Mouse (Mus musculus) megakaryocyte, adult 5-6 weeks (primary cell): ENCODE results near the gene Elane. TPM values are rescaled to one million over a fixed set of nuclear protein-coding genes. Genes with fewer than 3 reads are reported as not detected.

Source experiments
- ATAC-seq: 2 replicates; pipeline ENCODE4 v1.8.0; 2016; ENCODE audit warnings: mild to moderate bottlenecking, inconsistent platforms; ENCODE audit not compliant: poor library complexity, severe bottlenecking
- total RNA-seq, 2 experiments: library from RNA; stranded (forward) in 1 of 2; stranded (reverse) in 1 of 2; fragments of 153-499, 151-499 nt in 1 of 2; fragments of 221-1000, 200-1000 nt in 1 of 2; gene quantifications; 2 replicates each; pipeline versions ENCODE4 v1.2.3 to v1.2.4; 2015 to 2017

The Elane gene
- total RNA-seq, 2 experiments from 2014 or later = 164 to 366 TPM

DNA sequence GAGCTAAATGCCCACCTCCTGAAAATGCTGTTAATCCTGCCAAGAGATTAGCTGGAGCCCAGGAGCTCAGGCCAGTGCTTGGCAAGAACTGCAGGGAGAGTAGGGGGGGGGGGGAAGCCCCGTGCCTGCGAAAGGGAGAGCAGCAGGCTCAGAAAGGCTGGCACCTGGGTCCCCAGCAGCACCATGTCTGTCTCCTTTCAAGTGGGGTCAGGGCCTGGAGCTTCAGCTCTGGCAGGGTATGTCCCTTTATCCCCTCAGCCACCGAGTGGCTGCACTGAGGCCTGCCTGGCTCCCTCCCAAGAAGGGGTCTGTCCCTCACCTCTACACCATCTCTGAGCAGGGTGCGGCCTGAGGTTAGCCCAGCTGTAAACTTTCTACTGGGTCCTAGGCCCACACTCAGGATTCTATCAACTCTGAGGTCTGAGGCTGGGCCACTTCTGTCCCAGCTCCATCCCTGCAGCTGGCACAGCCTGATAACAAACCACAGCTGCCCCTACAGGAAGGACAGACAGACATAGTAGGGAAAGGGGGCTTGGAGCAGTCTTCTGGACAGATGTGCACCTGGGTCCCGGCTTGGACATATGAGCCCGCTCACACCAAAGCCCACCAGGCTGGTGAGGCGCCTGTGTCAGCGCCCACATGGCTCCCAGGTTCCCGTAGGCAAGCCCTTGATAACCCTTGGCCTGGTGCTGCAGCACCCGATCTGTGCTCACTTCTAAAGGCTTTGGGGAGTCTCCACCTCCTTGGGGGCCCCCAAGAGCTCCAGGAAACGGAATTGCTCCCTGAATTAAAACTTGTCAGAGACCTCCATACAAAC lies 28.3 kb downstream of the Elane start:
- ATAC-seq = no peak

DNA sequence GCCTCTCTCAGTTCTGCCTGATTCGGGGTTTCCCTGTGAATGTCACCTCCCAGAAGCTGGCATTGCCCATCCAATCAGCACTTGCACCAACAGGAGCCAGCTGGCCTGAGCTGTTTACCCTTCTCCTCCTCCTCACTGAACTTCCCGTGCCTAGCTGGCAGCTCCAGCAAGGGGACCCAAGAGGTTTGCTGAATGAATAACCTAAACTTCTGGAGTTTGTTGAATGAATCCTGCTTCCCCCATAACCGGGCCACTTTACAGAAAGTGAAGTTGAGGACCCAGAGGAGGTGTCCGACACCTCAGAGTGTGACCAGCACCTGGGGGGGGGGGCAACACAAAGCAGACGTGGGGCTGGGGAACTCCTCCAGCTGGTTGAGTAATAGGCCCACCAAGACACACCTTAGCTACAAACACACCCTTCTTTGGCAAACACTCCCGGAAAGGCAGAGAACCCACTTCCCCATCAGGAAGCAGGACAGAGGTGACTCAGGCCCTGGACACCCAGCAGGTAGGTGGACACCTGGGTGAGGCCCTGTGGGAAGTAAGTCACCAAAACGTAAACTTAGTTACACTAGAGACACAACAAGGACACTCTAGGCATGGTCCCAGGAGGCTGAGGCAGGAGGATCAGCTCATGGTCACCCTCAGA lies 29.0 kb downstream of the Elane start:
- ATAC-seq = peak; percentile 56

DNA sequence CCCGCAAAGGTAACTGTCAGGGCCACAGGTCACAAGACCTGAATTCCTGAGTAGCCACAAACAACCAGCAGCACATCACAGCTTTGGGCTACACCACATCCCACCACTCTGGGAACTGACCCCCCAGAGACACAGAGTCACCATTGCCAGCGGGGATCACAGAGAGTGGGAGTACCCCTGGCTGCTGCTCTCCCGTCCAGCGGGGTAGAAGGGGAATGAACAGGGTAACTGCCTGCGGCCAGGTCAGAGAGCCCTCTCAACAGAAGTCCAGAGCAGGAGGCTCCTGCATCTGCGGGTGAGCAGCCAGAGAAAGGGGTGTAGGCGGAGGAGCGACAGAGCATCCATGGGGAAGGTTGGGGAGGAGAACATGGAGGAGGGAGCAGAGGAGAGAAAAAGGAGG lies 30.0 kb downstream of the Elane start:
- ATAC-seq = no peak

DNA sequence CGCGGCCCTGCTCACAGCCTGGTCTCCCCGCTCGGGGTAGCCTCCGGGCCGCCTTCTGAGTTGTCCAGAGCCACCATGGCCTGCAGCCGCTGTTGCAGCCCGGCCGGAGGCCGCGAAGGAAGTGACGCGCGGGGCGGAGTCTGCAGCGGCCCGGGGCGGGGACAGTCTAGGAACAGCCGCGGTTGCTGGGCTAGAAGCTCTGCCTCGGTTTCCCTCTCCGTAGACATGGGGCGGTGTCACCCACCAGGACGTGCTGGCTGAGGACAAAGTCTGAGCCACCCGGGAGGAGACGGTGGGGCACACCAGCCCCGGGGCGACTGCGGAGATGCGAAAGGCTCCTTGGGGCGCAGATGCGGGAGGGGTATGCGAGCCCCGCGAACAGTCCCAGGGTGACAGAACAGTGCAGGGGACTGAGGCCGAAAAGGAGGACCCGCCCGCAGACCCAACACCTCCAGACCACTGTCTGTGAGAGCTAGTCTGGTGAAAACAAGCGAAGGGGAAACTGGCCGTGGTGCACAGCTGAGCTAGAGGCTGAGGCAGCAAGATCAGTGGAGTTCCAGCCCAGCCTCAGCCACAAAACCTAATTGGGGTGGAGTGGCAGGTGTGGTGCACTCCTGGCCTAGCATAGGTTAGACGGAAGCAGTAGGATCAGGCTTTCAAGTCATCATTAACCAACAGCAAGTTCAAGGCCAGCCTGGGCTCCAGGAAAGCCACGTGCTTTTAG lies 30.9 kb downstream of the Elane start, which contains the start of gene Kiss1r:
Kiss1r (plus strand) TSS at position 164 of the 724 bp plus-strand sequence.
- ATAC-seq = peak; percentile 85

DNA sequence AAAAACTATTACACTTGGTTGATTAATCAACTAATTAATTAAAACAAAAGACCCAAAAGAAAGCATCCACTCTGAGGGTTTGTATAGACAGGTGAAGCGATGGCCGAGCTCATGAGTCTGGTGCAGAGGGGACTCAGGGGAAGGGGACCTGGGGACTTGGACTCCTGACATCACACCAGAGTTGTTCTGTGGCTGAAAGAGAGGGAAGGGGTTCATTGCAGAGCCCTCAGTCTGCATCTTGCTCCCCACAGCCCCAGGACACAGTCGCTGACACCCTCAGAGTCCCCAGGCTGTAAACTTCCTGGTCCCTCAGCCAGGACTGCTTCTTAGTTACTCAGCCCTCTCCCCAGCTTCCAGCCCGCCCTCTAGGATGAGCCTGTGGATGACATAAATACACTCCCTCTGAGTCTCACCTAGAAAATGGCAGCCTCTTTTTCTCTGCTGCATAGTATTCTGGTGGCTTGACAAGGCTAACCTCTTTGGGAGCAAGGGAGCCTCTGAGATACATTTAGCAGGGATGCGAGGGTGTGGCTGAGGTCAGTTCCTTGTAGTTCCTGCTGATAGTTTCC lies 31.6 kb downstream of the Elane start:
- ATAC-seq = no peak

DNA sequence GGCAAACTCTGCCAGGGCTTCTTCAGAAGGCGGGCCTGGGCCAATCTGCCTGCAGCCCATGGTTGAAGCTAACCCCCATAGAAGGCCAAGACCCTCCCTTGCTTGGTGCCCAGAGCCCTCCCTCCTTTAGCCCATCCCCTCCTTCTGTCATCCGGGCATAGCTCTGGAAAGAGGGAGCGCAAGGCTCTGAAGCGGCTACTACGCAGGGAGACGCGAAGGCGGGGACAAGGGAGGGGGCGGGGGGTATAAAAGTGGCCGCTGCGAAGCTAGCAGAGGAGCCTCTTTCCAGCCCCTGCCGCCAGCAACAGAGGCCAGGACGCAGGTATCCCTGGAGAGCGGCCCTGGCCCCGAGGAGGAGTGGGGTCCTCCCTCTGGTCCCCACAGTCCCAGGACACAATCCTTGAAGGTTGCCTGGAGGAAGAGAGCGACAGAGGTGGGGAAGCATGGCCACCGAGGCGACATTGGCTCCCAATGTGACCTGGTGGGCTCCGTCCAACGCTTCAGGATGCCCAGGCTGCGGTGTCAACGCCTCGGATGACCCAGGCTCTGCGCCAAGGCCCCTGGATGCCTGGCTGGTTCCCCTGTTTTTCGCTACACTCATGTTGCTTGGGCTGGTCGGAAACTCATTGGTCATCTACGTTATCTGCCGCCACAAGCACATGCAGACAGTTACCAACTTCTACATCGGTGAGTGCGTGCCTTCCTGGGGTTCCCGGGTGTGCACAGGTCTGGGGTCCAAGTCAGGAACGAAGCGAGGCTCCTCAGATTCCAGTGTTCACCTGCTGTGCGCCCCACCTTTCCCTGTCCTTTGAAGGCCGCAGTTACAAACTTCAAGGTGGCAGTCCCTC lies 32.4 kb downstream of the Elane start:
- no peak for ATAC-seq

DNA sequence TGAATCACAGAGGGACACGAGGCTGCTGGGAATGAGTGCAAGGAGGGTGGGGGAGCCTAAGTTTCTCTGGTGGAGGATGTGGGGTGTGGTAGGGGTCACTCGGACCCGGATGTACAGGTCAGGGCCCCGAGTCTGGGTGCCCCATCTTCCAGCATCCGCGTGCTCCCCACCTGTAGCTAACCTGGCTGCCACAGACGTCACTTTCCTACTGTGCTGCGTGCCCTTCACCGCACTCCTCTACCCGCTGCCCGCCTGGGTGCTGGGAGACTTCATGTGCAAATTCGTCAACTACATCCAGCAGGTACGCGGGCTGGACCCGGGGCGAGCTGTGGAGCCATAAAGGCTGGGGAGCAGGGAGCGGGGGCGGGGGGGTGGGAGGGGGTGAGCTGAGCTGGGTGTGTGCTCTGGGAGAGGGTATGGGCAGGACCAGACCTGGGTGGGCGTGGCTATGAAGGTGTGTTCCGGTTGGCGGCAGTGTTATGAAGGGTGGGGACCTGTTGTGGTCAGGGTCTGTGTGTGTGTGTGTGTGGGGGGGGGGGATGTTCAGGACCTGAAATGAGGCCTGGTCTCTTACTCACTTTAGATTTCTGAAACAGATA lies 33.3 kb downstream of the Elane start:
- no peak for ATAC-seq

DNA sequence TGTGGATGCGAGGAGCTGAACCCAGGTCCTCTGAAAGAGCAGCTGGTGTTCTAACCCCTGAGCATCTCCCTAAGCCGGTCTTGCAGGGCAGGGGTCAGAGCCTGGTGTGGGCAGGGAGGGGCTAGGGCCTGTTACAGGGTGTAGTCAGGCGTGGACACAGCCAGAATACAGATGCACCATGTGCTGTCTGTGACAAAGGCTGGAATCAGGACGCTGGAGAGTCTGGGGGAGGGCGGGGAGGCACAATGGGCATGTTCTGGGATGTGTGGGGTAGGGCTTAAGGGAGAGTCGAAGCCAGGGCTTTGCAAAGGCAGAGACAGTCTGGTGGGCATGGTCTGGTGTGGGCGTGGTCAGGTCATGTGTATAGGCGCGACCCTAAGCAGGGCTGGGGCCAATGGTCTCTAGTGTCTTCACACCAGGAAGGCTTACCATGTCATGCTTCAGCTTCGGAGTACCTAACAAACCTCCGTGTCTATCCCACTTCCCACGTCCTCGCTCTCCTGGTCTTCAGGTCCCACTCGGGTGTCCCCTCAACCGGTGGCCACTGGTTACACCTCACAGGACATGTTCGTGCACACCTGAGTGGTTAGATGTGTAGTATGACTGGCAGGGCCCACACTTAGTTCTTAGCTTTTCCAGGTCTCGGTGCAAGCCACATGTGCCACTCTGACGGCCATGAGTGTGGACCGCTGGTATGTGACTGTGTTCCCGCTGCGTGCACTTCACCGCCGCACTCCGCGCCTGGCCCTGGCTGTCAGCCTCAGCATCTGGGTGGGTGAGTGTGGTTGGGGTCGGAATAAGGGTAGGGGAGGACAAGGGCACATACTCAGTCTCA lies 34.2 kb downstream of the Elane start:
- no peak for ATAC-seq

DNA sequence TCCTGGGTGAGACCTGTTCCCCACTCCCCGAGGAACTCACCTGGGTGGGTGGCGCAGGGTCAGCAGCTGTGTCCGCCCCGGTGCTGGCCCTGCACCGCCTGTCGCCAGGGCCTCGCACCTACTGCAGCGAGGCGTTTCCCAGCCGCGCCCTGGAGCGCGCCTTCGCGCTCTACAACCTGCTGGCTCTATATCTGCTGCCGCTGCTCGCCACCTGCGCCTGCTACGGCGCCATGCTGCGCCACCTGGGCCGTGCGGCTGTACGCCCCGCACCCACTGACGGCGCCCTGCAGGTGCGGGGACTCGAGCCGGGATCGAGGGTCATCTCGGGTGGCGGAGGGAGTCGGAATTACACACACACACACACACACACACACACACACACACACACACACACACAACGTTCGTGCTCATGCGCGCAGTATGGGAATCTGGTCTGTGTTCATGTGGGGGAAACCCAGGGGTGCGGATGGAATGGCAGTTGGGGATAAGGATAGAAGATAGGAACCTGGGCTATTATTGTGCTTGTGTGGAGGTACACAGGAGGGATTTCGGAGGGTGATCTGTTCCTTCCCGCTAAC lies 35.0 kb downstream of the Elane start, which contains the start of gene R3hdm4:
R3hdm4 (minus strand) TSS at position 251 of the 578 bp plus-strand sequence.
- ATAC-seq = no peak

DNA sequence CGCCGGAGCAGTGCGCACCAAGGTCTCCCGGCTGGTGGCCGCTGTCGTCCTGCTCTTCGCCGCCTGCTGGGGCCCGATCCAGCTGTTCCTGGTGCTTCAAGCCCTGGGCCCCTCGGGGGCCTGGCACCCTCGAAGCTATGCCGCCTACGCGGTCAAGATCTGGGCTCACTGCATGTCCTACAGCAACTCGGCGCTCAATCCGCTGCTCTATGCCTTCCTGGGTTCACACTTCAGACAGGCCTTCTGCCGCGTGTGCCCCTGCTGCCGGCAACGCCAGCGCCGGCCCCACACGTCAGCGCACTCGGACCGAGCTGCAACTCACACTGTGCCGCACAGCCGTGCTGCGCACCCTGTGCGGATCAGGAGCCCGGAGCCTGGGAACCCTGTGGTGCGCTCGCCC lies 35.5 kb downstream of the Elane start:
- ATAC-seq = no peak

DNA sequence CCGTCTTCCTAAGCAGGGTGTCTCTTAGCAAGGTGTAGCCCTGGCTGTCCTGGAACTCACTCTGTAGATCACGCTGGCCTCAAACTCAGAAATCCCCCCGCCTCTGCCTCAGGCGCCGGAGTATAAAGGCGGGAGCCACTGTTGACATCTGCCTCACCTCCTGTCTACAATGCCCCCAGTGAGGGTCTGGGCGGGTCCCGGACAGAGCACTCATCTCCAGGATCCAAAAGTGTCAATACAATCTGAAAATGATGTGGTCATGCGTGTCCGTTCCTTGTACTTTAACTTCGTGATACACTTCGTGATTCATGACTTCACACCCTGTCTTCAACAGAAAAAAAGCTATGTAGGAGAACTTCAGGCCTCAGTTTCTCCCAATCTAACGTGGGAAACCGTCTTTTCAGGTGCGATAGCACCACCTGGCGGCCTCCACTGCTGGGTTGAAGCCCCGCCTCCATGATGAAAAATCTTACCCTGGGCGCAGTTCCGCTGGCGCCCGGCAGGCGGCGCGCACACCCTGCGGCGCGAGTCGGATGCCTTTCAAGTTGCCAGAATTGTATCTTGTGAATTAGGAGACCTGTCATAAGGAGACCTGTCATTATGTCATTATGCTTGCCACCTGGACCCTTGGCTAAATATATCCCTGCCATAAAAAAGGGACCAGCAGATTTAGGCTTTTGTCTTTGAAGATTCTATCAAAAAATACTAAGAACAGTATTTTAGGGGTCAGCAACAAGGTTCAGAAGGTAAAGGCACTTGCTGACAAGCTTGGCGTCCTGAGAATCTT lies 39.1 kb downstream of the Elane start:
- ATAC-seq = peak; percentile 54

DNA sequence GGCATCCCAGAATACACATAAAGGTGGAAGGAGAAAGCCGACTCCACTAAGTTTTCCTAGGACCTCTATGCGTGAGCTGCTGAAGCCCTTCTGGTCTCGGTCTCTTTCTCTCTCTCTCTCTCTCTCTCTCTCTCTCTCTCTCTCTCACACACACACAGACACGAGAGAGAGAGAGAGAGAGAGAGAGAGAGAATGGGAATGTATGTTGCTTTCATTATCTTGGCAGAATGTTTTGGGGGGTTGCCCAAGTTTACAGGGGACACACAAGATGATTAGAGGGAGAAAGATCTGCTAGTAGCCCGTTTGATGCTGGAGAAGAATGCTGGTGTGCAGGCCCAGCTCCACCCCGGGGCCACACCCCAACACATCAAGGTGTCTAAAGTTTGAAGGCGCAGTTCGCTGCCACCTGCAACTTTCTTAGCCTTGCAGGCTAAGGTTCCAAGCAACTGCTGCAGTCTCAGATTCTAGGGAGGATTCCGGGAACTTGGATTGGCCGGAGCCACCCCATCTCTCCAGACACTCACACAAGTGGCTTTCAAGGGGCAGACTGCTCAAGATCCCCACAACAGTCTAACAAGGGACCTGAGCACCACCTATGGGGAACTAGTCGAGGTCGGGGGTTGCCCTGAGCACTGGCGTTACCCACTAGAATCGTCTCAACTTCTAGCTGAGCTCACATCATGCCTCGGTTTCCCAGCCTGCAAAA lies 39.9 kb downstream of the Elane start:
- ATAC-seq = no peak

DNA sequence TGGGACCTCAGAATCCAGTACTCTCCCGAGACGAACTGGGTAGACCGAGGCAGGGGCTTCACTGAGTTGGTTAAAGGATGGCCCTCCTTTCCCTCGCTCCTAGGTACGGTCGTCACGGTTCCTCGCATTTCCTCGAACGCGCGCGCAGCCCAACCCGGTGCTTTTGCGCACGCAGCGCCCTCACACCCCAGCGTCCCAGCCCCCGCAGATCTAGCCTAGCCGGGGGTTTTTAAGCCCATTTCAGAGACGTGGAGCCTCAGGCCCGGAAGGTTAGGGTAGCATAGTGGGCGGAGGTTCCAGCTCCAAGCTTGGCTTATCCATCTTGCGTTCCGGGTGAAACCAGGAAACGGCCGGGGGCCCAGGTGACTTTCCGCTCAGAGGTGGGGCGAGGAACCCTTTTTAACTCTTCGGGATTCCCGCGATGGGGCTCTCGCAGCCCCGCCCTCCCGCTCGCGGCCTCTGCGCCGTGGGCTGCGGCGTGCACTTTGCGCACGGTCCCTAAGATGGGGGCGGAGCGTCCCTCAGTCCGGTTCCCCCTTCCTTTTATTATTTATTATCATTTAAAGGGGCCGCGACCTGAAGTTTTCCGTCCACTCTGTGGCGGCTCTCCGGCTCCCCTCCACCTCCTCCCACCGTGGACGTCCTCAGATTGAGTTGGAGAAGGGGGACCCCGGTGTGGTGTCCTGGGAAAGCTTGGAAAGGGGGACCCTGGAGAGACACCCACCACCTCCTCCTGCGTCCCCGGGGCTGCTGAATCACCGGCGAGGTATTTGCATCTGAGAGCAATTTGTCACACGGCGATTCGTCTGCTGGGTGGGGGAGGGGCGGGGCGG lies 40.7 kb downstream of the Elane start, which contains the start of gene Arid3a:
Arid3a (plus strand) TSS at position 553 of the 833 bp plus-strand sequence.
- peak; percentile 69 for ATAC-seq

DNA sequence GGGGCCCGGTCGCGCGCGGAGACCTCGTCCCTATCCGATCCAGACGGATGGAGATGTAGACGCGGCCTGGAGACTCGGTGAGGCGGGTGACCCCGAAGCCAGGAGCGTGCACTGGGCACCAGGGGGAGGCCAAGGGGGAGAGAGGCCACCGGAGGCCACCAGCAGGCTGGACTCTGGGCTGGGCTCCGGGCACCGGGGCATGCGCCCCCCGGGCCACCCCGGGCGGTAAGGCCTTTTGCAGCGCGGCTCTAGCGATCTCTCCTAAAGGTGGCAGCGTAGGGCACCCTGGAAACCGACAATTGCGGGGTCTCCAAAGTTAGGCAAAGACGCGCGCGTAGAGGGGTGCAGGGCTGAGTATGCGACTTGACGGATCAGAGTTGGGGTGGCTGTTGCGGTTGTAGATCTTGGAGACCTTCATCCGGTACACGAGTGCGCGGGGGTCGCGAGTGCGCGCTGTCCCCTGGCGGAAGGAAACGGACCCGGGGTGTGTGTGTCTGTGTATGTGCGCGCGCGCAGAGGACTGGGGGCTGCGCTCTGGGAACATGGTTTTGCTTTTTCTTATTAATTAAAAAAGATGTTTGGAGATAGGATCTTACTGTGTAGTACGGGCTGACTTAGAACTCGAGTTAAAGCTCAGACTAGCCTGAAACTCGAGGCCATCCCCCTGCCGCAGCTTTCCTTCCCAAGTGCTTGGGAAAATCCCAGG lies 41.4 kb downstream of the Elane start:
- ATAC-seq = no peak

DNA sequence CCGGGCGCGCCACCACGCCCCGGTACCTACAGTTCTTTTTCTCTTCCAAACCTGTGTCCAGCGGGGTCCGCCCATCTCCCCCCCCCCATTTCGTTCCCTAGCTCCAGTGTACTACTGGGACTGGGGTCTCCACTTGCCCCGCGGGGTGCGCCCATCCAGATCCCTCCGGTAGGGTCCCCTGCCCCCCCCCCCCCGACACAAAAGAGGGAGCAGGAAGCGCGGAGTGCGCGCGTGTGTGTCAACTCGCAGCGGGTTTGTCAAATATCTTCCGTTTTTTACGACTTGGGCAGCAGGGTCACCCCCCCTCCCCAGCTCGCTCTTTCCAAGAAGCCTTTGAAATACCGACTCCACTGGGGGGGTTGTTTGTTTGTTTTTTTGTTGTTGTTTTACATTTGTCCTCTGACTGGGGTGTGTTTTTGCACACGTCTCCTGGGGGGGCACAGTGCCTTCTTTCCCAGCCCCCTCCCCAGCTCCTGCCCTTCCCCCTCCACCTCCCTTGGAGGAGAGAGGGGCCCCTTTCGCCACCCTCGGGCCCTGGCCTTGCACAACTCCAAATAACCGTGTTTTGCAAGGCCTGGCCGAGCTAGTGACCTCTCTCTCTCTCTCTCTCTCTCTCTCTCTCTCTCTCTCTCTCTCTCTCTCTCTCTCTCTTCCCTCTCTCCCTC lies 42.1 kb downstream of the Elane start:
- ATAC-seq = peak; percentile 36
